Mouse (Mus musculus) forelimb bud, embryonic 11.5 days (tissue): ENCODE results near the gene Gsk3a.
A peak's percentile ranks its signal among the peaks of the same experiment; 100 is the strongest.

Experiments used
- DNase-seq: peaks from one replicate; pipeline ENCODE4 v3.0.0-alpha.2; 2012; ENCODE audit warnings: low read depth, low spot score

Gene Gsk3a

GRCm38 (mm10) chr7:25237249-25238014, at the start of gene Gsk3a:
Gsk3a (minus strand) TSS chr7:25237851.
- peak; percentile 95 for DNase-seq

- no peak for DNase-seq
Measured at GRCm38 (mm10) chr7:25286989-25287388, 49.3 kb upstream of the Gsk3a start.

- no peak for DNase-seq
Measured at GRCm38 (mm10) chr7:25285511-25286238, 48.0 kb upstream of the Gsk3a start.

DNA sequence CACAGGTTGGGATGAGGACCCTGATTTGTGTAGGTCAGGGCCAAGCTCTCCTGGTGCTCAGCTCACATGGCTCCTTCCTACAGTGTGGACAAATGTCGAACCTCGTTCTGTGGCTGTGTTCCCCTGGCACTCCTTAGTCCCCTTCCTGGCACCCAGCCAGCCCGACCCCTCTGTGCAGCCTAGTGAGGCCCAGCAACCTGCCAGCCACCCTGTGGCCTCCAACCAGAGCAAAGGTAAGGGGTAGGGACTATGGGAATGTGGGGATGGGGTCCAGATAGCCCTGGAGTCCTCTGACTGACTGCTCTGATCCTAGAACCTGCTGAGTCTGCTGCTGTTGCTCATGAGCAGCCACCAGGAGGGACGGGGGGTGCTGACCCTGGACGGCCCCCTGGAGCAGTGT, 47.1 kb upstream of the Gsk3a start:
- no peak for DNase-seq

DNA sequence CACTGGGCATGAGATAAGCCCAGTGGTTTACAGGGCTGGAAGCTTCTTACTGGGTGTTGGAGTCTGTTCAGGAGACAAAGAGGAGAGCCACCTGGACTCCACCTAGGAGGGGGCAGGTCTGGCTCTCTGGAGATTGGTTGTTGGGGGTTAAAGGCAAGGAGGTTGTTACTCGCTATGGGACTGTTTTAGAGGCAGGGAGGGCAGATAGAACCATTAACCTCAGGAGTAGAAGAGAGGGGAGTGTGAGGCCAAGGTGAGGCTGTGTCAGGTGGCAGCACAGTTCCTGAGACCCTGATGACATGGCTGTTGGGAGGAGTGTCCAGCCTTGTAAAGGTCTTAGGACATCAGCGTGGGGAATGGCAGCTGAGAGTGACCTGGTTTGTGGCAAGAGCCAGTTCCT, 46.5 kb upstream of the Gsk3a start:
- no peak for DNase-seq

DNA sequence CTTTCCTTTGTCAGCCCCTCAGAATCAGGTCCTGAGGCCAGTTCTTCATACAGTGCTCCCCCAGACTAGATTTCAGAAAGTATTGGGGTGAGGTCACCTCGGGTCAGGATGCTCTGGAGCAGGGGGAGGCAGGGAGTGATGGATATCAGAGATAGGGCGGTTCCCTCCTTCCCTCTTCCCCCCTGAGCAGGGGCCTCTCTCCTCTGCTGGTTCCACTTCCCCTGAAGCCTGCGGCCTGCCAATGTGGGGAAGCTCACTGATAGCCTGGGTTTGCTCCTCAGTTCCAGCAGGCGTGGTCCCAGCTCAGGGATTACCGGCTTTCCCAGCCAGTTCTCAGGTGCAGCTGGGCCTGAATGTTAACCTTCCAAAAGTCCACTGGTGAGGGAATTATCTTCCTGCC, 46.0 kb upstream of the Gsk3a start:
- DNase-seq = no peak

- DNase-seq = no peak
Measured at GRCm38 (mm10) chr7:25282731-25283211, 45.1 kb upstream of the Gsk3a start.

DNA sequence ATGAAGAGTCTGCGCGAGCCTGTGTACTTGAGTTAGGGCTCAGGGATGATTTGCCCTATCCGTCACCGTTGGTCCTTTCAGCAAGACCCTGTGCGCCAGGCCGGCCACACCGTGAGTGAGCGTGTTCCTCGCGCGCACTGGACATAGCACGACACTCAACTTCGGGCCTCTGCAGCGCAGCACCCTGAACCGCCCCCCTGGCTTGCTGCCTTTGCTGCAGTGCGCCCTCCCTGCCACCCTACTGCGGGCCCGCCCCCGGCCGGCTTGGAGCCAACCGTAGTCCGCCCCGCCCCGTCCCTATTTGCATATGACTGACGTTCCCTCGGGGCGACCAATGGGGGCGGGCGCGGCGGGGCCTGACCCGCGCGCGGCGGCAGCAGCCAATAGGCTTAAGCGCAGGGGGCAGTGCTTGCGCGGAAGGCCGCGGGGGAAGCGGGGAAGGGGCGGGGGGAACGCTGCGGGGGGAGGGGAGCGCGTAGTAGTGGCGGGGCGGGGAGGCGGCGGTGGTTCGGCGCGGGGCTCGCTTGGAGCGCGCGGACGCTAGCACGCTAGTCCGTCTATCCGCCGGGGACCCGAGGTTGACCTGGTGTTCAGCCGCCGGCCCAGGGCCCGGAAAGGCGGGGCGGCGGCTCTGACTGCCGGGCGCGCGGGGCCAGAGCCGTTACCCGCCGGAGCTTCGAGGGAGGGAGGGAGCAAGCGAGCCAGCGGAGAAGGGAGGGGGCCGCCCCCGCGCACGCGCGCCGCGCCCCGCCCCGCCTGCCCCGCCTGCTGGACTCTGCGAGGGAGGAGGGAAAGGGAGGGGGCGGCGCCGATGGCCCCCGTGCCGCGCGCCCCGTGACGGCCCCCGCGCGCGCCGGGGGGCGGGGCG, 44.3 kb upstream of the Gsk3a start:
- peak; percentile 94 for DNase-seq

GRCm38 (mm10) chr7:25281166-25281733, 43.6 kb upstream of the Gsk3a start:
- no peak for DNase-seq

DNA sequence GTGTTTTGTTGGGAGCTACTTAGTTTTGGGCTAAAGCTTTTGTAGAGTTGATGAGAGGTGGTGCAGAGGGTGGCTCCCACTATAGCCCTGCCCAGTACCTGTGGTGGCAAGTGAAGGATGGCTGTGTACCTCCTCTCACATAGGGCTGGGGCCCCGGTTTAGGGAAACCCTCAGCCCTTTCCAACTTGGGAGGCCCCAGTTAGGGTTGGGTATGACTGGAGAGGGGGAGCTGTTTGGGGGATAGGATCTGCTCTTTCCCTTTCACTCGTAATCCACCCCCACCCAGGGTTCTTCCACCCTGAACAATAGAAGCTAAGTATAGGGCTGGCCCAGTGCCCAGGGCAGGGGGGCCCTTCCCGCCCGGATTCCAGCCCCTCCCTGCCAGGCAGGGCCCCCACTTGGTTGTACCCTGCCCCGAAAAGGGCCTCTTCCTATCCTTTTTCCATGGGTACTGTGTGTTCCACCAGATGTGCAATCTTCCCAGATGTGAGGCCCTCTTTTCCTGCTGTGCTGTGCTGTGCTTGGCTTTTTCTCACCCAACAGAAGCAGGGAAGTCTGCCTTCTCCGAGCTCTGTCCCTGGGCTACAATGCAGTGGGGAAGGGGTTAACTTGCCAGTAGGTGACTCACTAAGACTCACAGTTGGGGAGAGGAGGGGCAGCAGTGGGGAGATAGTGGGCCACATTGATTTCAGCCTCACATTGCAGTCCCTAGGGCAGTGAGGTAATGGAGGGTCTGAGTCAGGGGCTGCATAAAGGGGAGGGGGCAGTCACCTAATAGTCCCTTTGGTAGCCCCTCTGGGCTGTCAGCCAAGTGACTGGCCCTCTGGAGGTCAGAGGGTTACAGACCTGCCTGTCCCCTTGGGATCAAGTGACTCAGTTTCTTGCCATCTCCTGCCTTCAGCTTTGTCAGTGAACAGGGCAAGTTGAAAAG, 42.5 kb upstream of the Gsk3a start:
- DNase-seq = no peak

DNA sequence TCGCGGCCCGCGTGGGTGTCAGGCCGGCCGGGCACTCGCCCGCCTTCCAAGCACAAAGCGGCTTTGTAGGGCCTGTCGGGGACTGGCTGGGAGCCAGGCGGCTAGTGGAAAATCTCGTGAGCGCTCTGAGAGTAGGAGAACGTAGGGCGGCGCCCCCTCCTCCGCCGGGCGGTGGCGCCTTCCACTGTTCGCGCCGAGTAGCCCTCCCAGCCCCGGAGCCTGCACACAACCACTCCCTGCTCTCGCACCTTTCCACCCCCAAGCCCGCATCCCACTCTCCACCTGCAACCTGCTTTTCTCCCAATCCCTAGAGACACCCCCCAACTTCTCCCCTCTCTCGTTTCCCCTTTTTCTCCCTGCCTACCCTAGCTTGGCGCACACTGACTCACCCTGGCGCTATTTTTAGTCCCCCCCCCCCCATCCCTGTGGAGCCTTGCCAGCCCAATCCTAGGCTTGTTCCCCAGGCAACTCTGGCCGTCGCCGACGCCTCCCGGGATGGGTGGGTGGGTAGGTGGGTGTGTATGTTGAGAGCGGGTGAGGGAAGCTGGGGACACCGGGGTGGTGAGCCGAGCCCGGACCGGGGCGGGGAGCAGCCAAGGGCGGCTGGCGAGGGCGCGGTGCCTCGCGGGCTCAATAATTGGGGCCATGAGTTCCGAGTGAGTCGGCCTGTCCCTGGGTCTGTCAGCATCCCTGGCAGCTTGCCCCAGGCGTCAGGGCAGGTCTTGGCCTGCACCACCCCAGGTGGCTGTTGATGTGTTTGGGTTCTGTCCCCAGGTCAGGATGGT, 41.6 kb upstream of the Gsk3a start:
- peak; percentile 84 for DNase-seq

DNA sequence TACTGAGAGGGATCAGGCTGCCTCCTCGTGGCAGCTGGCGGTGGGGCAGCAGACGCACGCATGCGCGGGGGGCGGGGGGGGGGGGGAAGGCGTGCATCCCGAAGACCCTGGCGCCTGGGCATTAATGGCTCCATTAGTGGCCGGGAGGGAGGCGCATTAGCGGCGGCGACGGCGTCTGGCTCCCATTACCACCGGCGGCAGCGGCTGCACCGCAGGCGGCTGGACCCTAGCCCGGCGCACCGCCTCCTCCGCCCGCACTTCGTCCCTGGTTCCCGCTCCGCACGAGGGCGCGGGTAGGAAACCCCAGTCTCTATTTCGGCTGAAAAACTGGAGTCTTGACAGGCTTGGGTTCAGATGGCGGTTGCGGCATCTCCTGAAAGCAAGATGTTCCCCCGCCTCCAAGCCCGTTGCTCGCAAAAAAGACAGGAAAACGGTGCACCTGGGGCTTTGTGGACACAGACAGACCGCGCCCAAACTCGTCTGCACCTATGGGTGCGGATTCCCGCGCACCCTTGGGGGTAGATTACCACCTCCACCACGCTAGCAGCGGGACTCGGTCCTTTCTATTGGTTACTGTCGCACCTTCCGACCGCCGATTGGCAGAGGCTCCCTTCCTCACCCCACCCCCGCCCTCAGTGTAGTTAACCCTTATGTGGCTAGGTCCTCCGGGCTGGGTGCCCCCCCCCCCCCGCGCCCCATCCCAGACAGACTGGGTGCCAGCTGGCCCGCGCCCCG, 40.9 kb upstream of the Gsk3a start:
- DNase-seq = peak; percentile 75

DNA sequence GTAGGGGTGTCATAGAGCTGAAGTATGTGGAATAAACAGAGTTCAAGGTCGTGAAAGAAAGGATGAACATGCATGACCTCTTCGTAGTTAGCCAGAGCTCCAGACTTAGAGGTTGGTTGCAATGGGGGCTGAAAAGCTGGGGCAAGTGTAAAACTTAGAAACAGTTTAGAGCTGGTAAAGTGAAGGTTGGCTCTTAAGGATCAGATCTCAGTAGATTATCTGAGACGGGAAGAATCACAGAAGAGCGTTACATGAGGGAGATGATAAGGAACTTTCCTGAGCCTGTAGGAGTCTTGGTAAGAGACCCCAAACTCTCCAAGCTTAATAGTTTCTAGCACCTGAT, 40.3 kb upstream of the Gsk3a start:
- DNase-seq = no peak

DNA sequence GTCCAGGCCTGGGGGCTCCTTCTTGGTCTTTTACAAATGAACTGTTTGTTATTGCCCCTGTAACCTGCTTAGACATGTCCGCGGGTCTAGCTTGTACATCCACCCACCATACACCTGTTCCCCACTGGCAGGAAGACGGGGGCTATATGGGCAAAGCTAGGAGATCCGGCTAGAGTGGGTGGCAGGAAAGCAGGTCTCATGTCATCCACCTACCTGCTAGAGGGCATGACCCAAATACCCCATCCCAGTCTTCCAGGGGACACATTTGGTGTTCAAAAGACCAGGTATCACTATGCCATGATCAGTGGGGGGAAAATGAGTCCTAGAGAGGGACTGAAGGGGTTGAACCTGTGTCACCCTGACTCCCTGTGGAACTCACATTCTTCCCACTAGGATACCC, 39.8 kb upstream of the Gsk3a start:
- DNase-seq = no peak

GRCm38 (mm10) chr7:25275555-25276298, 38.1 kb upstream of the Gsk3a start:
- DNase-seq = no peak

DNA sequence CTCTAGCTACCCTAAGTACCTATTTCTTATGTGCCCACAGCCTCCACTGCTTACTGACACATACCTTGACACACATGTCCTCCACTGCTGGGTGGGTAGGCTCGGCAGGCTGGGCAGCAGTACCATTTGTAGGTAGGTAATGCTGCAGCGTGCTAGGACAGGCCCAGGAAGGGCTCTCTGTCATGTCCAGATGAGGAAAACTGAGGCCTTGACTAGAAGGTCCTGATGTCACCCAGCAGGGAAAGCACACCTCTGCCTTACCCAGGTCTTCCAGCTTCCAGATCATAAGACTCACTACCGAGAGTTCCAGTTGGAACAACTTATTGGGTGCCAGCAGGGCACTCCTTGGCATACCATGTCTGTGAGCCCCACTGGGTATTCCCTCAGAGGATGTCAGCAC, 37.3 kb upstream of the Gsk3a start:
- no peak for DNase-seq

- DNase-seq = no peak
Measured at GRCm38 (mm10) chr7:25274571-25274970, 36.9 kb upstream of the Gsk3a start.
